ENCODE assay signal across 26 mouse cellular contexts in genomic region chr11:78598763-78599415, GRCm38 (mm10). TPM values are rescaled to one million over a fixed set of nuclear protein-coding genes. Genes with fewer than 3 reads are reported as not detected.
DNase-seq lines count a peak whose midpoint lies in the region; ATAC-seq and TF ChIP-seq lines count a peak whose summit lies in the region.
"Had no signal": no experiment of that assay in that cellular context is flagged by ENCODE, and none has a peak within 500 bp of the region (broad histone marks: within the 10 kb centered on the region; RNA-seq: fewer than 3 reads in every experiment).

No protein-coding gene starts in this region.

- no peak overlapping the region for H3K4me3 ChIP-seq in heart, embryonic 10.5 days
- H3K4me3 ChIP-seq in lung, embryonic 14.5 days (ENCODE audit: low read depth, low read length), result no peak overlapping the region
- no peak overlapping the region for H3K4me3 ChIP-seq in lung, postnatal 0 days (ENCODE audit: low read depth, low read length)
- H3K4me3 ChIP-seq: embryonic facial prominence, embryonic 12.5 days; embryonic facial prominence, embryonic 15.5 days; heart, embryonic 12.5 days; heart, embryonic 15.5 days; hindbrain, embryonic 10.5 days; hindbrain, embryonic 13.5 days had no signal

- H3K4me1 ChIP-seq in heart, embryonic 10.5 days, result peaks cover 10% of the 10 kb centered on the region; the same call in 1 of the 2 replicates
- peaks cover 3% of the 10 kb centered on the region; the same call in 1 of the 2 replicates for H3K4me1 ChIP-seq in lung, embryonic 14.5 days (ENCODE audit: insufficient read depth)
- no peaks in the 10 kb centered on the region for H3K4me1 ChIP-seq in lung, postnatal 0 days (ENCODE audit: insufficient read depth, low read depth, low read length)
- H3K4me1 ChIP-seq: hindbrain, embryonic 10.5 days had no signal

- DNase-seq in heart, adult 11 months, result peak; percentile 65
- no peak for DNase-seq in heart, embryonic 10.5 days (ENCODE audit: low spot score)
- DNase-seq in lung, embryonic 14.5 days, result peak; percentile 73
- DNase-seq in lung, adult 18-20 months, result no peak
- DNase-seq in lung, postnatal 0 days (ENCODE audit: low spot score), result no peak
- DNase-seq in lung, postnatal 14 days, result no peak
- peak; percentile 29 for DNase-seq in lung, postnatal 36 days
- no peak for DNase-seq in frontal cortex, postnatal 25 days (ENCODE audit: low spot score in 2 of 2)
- DNase-seq: adrenal gland, adult 2 months; adrenal gland, postnatal 14 days; cerebellum, adult 11 months; cerebellum, adult 2 months; cerebellum, adult 9-11 months; cerebellum, postnatal 25 days; forebrain, postnatal 0 days; gastrocnemius, postnatal 36 days; heart, postnatal 10 days; heart, postnatal 36 days had no signal

- 85% methylated on average over 3 of the region's 3 CpGs for whole genome bisulfite sequencing in heart, embryonic 10.5 days
- 43% methylated on average over 3 of the region's 3 CpGs for WGBS in lung, embryonic 14.5 days
- 49% methylated on average over 3 of the region's 3 CpGs for WGBS in lung, postnatal 0 days

- TF ChIP-seq CTCF in lung, embryonic 14.5 days (IDR thresholded peaks at IDR 0.05; ENCODE audit: low read depth), result no peak
- TF ChIP-seq CTCF in lung, postnatal 0 days (IDR thresholded peaks at IDR 0.05), result no peak

- peak; percentile 66; the same call in 1 of the 2 replicates for ATAC-seq in lung, embryonic 14.5 days (ENCODE audit: insufficient read depth)
- ATAC-seq in lung, postnatal 0 days, result peak; percentile 37
- ATAC-seq: forebrain, embryonic 14.5 days; forebrain, postnatal 0 days; hindbrain, embryonic 16.5 days had no signal

- H3K27me3 ChIP-seq in heart, embryonic 10.5 days (ENCODE audit: insufficient read depth, poor library complexity, severe bottlenecking), result no peaks in the 10 kb centered on the region
- no peaks in the 10 kb centered on the region for H3K27me3 ChIP-seq in lung, embryonic 14.5 days (ENCODE audit: insufficient read depth, low read length)
- H3K27me3 ChIP-seq in lung, postnatal 0 days (replicated peaks; ENCODE audit: insufficient read depth, low read length), result no peaks in the 10 kb centered on the region
- H3K27me3 ChIP-seq: embryonic facial prominence, embryonic 12.5 days; embryonic facial prominence, embryonic 15.5 days; heart, embryonic 12.5 days; heart, embryonic 15.5 days; hindbrain, embryonic 13.5 days had no signal

- no peak overlapping the region for H3K27ac ChIP-seq in heart, embryonic 10.5 days
- H3K27ac ChIP-seq in lung, embryonic 14.5 days (ENCODE audit: low read depth), result no peak overlapping the region; the same call in 1 of the 2 replicates
- H3K27ac ChIP-seq in lung, postnatal 0 days (ENCODE audit: low read length), result no peak overlapping the region
- H3K27ac ChIP-seq: embryonic facial prominence, embryonic 12.5 days; embryonic facial prominence, embryonic 15.5 days; heart, embryonic 15.5 days; hindbrain, embryonic 10.5 days; hindbrain, embryonic 13.5 days had no signal

- TF ChIP-seq EP300 in lung, postnatal 0 days (IDR thresholded peaks at IDR 0.05), result peak; percentile 44; the same call in 1 of the 2 replicates

- no peaks in the 10 kb centered on the region for H3K9me3 ChIP-seq in heart, embryonic 10.5 days
- H3K9me3 ChIP-seq in lung, embryonic 14.5 days (ENCODE audit: low read depth, low read length), result no peaks in the 10 kb centered on the region
- no peaks in the 10 kb centered on the region for H3K9me3 ChIP-seq in lung, postnatal 0 days (ENCODE audit: low read length)
- H3K9me3 ChIP-seq: embryonic facial prominence, embryonic 12.5 days; embryonic facial prominence, embryonic 15.5 days; heart, embryonic 12.5 days; heart, embryonic 15.5 days; hindbrain, embryonic 10.5 days; hindbrain, embryonic 13.5 days had no signal

- no peak overlapping the region for H3K9ac ChIP-seq in lung, embryonic 14.5 days
- no peak overlapping the region for H3K9ac ChIP-seq in lung, postnatal 0 days (replicated peaks; ENCODE audit: low read depth)
- H3K9ac ChIP-seq: embryonic facial prominence, embryonic 12.5 days; embryonic facial prominence, embryonic 15.5 days; forebrain, postnatal 0 days; heart, embryonic 12.5 days; heart, embryonic 15.5 days; hindbrain, embryonic 13.5 days had no signal

- no peak overlapping the region for H3K4me2 ChIP-seq in lung, embryonic 14.5 days
- no peak overlapping the region for H3K4me2 ChIP-seq in lung, postnatal 0 days (replicated peaks; ENCODE audit: low read depth, low read length)
- H3K4me2 ChIP-seq: embryonic facial prominence, embryonic 12.5 days; embryonic facial prominence, embryonic 15.5 days; heart, embryonic 12.5 days; heart, embryonic 15.5 days; hindbrain, embryonic 13.5 days had no signal

- peaks cover 12% of the 10 kb centered on the region for H3K36me3 ChIP-seq in heart, embryonic 10.5 days
- no peaks in the 10 kb centered on the region; the same call in 1 of the 2 replicates for H3K36me3 ChIP-seq in lung, embryonic 14.5 days (ENCODE audit: insufficient read depth)
- H3K36me3 ChIP-seq in lung, postnatal 0 days (ENCODE audit: insufficient read depth, low read length), result no peaks in the 10 kb centered on the region
- H3K36me3 ChIP-seq: heart, embryonic 15.5 days had no signal

RNA-seq across cellular contexts. Expression of gene Tmem97, which starts 48.3 kb away (rescaled TPM):
- polyA plus RNA-seq in heart, embryonic 10.5 days (2016; fragmentation: Nextera tagmentation; extraction: Ambion mirVana), result 91.5 and 105 TPM in 2 replicates
- 102 and 108 TPM in 2 replicates for polyA plus RNA-seq in lung, embryonic 14.5 days (2014; fragmentation: Nextera tagmentation; extraction: Ambion mirVana)
- 36.0 and 46.0 TPM in 2 replicates for polyA plus RNA-seq in lung, postnatal 0 days (2015; fragmentation: Nextera tagmentation; extraction: Ambion mirVana)

Comparison
In these comparisons a context has a peak if more than half of its experiments do, and no peak if none do; other contexts are left out.
1. DNase-seq: peak in heart, adult 11 months (single experiment), lung, embryonic 14.5 days (single experiment) and lung, postnatal 36 days (single experiment); none in heart, embryonic 10.5 days (single experiment), lung, adult 18-20 months (0 of 2), lung, postnatal 0 days (single experiment), lung, postnatal 14 days (single experiment) and frontal cortex, postnatal 25 days (0 of 2).